Mouse (Mus musculus) C2C12 (cell line): Measurements from ENCODE around the gene Atf5.

Experiments
- CEBPB ChIP-seq: IDR thresholded peaks from one replicate; pipeline ENCODE4 v1.6.1; 2011; ENCODE audit warnings: low read depth, mild to moderate bottlenecking, control low read depth, moderate library complexity
- CTCF ChIP-seq: IDR thresholded peaks from one replicate; pipeline ENCODE4 v1.5.1; 2011; ENCODE audit not compliant: control insufficient read depth, insufficient read depth, insufficient read length
- MYOD1 ChIP-seq: IDR thresholded peaks from one replicate; pipeline ENCODE4 v1.6.1; 2011; ENCODE audit warnings: low read depth; ENCODE audit not compliant: control insufficient read depth, insufficient read length
- MYOG ChIP-seq: IDR thresholded peaks from one replicate; pipeline ENCODE4 v1.6.1; 2011; ENCODE audit not compliant: control insufficient read depth, insufficient read length; ENCODE audit errors: extremely low read depth

- TF ChIP-seq CTCF = peak; percentile 96
- TF ChIP-seq MYOD1 = no peak
- TF ChIP-seq MYOG = no peak
- TF ChIP-seq CEBPB = no peak
Measured at GRCm38 (mm10) chr7:44860576-44861428, 44.3 kb upstream of the Atf5 start.
